Mouse (Mus musculus): ENCODE measurements around the gene Tcea2.

The Tcea2 gene

GRCm38 (mm10) chr2:181674934-181675333 is 5.2 kb upstream of the Tcea2 start:
- no peak for DNase-seq (ENCODE audit: low spot score in 2 of 2)

GRCm38 (mm10) chr2:181675454-181675853 is 4.7 kb upstream of the Tcea2 start:
- peak in 1 of 2 experiments; percentile 38 for DNase-seq (ENCODE audit: low spot score in 2 of 2)

- DNase-seq (ENCODE audit: low spot score in 2 of 2), result no peak
Observed at GRCm38 (mm10) chr2:181676424-181676823, 3.7 kb upstream of the Tcea2 start.

GRCm38 (mm10) chr2:181677096-181677754 is 2.9 kb upstream of the Tcea2 start:
- no peak for DNase-seq (ENCODE audit: low spot score in 2 of 2)

- DNase-seq (ENCODE audit: low spot score in 2 of 2), result no peak
Observed at GRCm38 (mm10) chr2:181677755-181678098, 2.4 kb upstream of the Tcea2 start.

- peak in 1 of 2 experiments; percentile 67 for DNase-seq (ENCODE audit: low spot score in 2 of 2)
Observed at GRCm38 (mm10) chr2:181678780-181679179, 1.3 kb upstream of the Tcea2 start.

GRCm38 (mm10) chr2:181680716-181681117 is 607 bp downstream of the Tcea2 start:
- no peak for DNase-seq (ENCODE audit: low spot score in 2 of 2)

GRCm38 (mm10) chr2:181681978-181682377 is 1.9 kb downstream of the Tcea2 start:
- no peak for DNase-seq (ENCODE audit: low spot score in 2 of 2)

- no peak for DNase-seq (ENCODE audit: low spot score in 2 of 2)
Observed at GRCm38 (mm10) chr2:181683381-181683780, 3.3 kb downstream of the Tcea2 start.

GRCm38 (mm10) chr2:181684713-181685112 is 4.6 kb downstream of the Tcea2 start:
- DNase-seq (ENCODE audit: low spot score in 2 of 2), result no peak

- DNase-seq (ENCODE audit: low spot score in 2 of 2), result no peak
Observed at GRCm38 (mm10) chr2:181685686-181686085, 5.6 kb downstream of the Tcea2 start.

GRCm38 (mm10) chr2:181687586-181687985 is 7.5 kb downstream of the Tcea2 start:
- no peak for DNase-seq (ENCODE audit: low spot score in 2 of 2)

GRCm38 (mm10) chr2:181689466-181690160 is 9.5 kb downstream of the Tcea2 start:
- DNase-seq (ENCODE audit: low spot score in 2 of 2), result no peak

- DNase-seq (ENCODE audit: low spot score in 2 of 2), result no peak
Observed at GRCm38 (mm10) chr2:181691083-181691482, 11.0 kb downstream of the Tcea2 start.

- DNase-seq (ENCODE audit: low spot score in 2 of 2), result no peak
Observed at GRCm38 (mm10) chr2:181691571-181691970, 11.5 kb downstream of the Tcea2 start.

- DNase-seq (ENCODE audit: low spot score in 2 of 2), result no peak
Observed at GRCm38 (mm10) chr2:181692304-181692703, 12.2 kb downstream of the Tcea2 start.

GRCm38 (mm10) chr2:181693339-181694280 is 13.5 kb downstream of the Tcea2 start, which contains the start of gene Rgs19:
Rgs19 (minus strand) TSS chr2:181693977.
- DNase-seq (ENCODE audit: low spot score in 2 of 2), result peak; percentile 48 to 72

- DNase-seq (ENCODE audit: low spot score in 2 of 2), result no peak
Observed at GRCm38 (mm10) chr2:181694581-181694980, 14.5 kb downstream of the Tcea2 start.

- no peak for DNase-seq (ENCODE audit: low spot score in 2 of 2)
Observed at GRCm38 (mm10) chr2:181695776-181696175, 15.7 kb downstream of the Tcea2 start.

GRCm38 (mm10) chr2:181696801-181697420 is 16.8 kb downstream of the Tcea2 start:
- DNase-seq (ENCODE audit: low spot score in 2 of 2), result no peak

- no peak for DNase-seq (ENCODE audit: low spot score in 2 of 2)
Observed at GRCm38 (mm10) chr2:181698241-181698640, 18.1 kb downstream of the Tcea2 start, which contains the start of gene Lkaaear1. Lkaaear1 (minus strand) TSS chr2:181698442.

- no peak for DNase-seq (ENCODE audit: low spot score in 2 of 2)
Observed at GRCm38 (mm10) chr2:181706668-181707067, 26.6 kb downstream of the Tcea2 start.
